Mouse (Mus musculus): ENCODE measurements around the gene Slx1b. TPM values are rescaled to one million over a fixed set of nuclear protein-coding genes. Genes with fewer than 3 reads are reported as not detected.

The Slx1b gene
- polyA plus RNA-seq, 1 experiment from 2014 or later = 4.6 TPM

- Histone ChIP-seq H3K36me3 (ENCODE audit: control insufficient read depth, insufficient read depth, low read length) (peaks cover 22% of the 10 kb centered on the region), H3K9ac (ENCODE audit: low read length) (peak within 1 kb of the TSS; percentile 92), H3K27me3 (ENCODE audit: control insufficient read depth, insufficient read depth, low read length) (no peaks in the 10 kb centered on the region), H3K4me2 (ENCODE audit: low read length) (peak within 1 kb of the TSS; percentile 87), H3K9me3 (ENCODE audit: control insufficient read depth, low read length) (no peaks in the 10 kb centered on the region), H3K27ac (replicated peaks in 1 of 2; ENCODE audit: control insufficient read depth in 1 of 2, insufficient read depth in 1 of 2, low read depth in 2 of 2, low read length in 2 of 2) (peak within 1 kb of the TSS; percentile 93 to 97), H3K4me3 (ENCODE audit: control insufficient read depth in 1 of 2, insufficient read depth in 1 of 2, low read depth in 1 of 2, low read length in 2 of 2) (peak within 1 kb of the TSS; percentile 77 to 84), H3K4me1 (ENCODE audit: control insufficient read depth in 2 of 2, insufficient read depth in 2 of 2, low read length in 2 of 2) (peaks cover 10 to 15% of the 10 kb centered on the region in 2 experiments)
- under 1% methylated on average over 31 of the region's 31 CpGs for WGBS
- peak; percentile 67 for ATAC-seq (ENCODE audit: insufficient number of reproducible peaks, insufficient read depth, low FRiP score, low read depth)
Measured at GRCm38 (mm10) chr7:126695210-126695611, 373 bp downstream of the Slx1b start, which contains the start of gene Bola2. Bola2 (plus strand) TSS chr7:126695401.

GRCm38 (mm10) chr7:126694441-126695051, 1.0 kb downstream of the Slx1b start:
- Histone ChIP-seq H3K4me2 (ENCODE audit: low read length) (peak overlapping the region; percentile 69), H3K27me3 (ENCODE audit: control insufficient read depth, insufficient read depth, low read length) (no peaks in the 10 kb centered on the region), H3K4me1 (ENCODE audit: control insufficient read depth in 2 of 2, insufficient read depth in 2 of 2, low read length in 2 of 2) (peaks cover 10 to 15% of the 10 kb centered on the region in 2 experiments), H3K27ac (replicated peaks in 1 of 2; ENCODE audit: control insufficient read depth in 1 of 2, insufficient read depth in 1 of 2, low read depth in 2 of 2, low read length in 2 of 2) (peak overlapping the region in 1 of 2 experiments; percentile 93; a peak in 1 of 4 replicates), H3K9me3 (ENCODE audit: control insufficient read depth, low read length) (no peaks in the 10 kb centered on the region), H3K36me3 (ENCODE audit: control insufficient read depth, insufficient read depth, low read length) (peaks cover 28% of the 10 kb centered on the region), H3K9ac (ENCODE audit: low read length) (peak overlapping the region; percentile 92), H3K4me3 (ENCODE audit: control insufficient read depth in 1 of 2, insufficient read depth in 1 of 2, low read depth in 1 of 2, low read length in 2 of 2) (peak overlapping the region; percentile 12 to 77; a peak in 3 of 4 replicates)
- ATAC-seq (ENCODE audit: insufficient number of reproducible peaks, insufficient read depth, low FRiP score, low read depth) = no peak
- WGBS = 58% methylated on average over 10 of the region's 10 CpGs

GRCm38 (mm10) chr7:126693781-126694180, 1.8 kb downstream of the Slx1b start:
- no peak overlapping the region for H3K27ac ChIP-seq (replicated peaks in 1 of 2; ENCODE audit: control insufficient read depth in 1 of 2, insufficient read depth in 1 of 2, low read depth in 2 of 2, low read length in 2 of 2)
- 83% methylated on average over 7 of the region's 7 CpGs for WGBS
- H3K4me2 ChIP-seq (ENCODE audit: low read length) = no peak overlapping the region
- ATAC-seq (ENCODE audit: insufficient number of reproducible peaks, insufficient read depth, low FRiP score, low read depth) = no peak
- no peak overlapping the region for H3K4me3 ChIP-seq (ENCODE audit: control insufficient read depth in 1 of 2, insufficient read depth in 1 of 2, low read depth in 1 of 2, low read length in 2 of 2)
- H3K9ac ChIP-seq (ENCODE audit: low read length) = no peak overlapping the region
- peaks cover 28% of the 10 kb centered on the region for H3K36me3 ChIP-seq (ENCODE audit: control insufficient read depth, insufficient read depth, low read length)
- H3K9me3 ChIP-seq (ENCODE audit: control insufficient read depth, low read length) = no peaks in the 10 kb centered on the region
- H3K27me3 ChIP-seq (ENCODE audit: control insufficient read depth, insufficient read depth, low read length) = no peaks in the 10 kb centered on the region
- H3K4me1 ChIP-seq (ENCODE audit: control insufficient read depth in 2 of 2, insufficient read depth in 2 of 2, low read length in 2 of 2) = peaks cover 8 to 15% of the 10 kb centered on the region in 2 experiments

- 38% methylated on average over 3 of the region's 3 CpGs for WGBS
- no peak for ATAC-seq (ENCODE audit: insufficient number of reproducible peaks, insufficient read depth, low FRiP score, low read depth)
- no peak overlapping the region for H3K4me3 ChIP-seq (ENCODE audit: control insufficient read depth in 1 of 2, insufficient read depth in 1 of 2, low read depth in 1 of 2, low read length in 2 of 2)
Measured at GRCm38 (mm10) chr7:126693256-126693655, 2.3 kb downstream of the Slx1b start.

GRCm38 (mm10) chr7:126692426-126692825, 3.2 kb downstream of the Slx1b start:
- H3K4me3 ChIP-seq (ENCODE audit: control insufficient read depth in 1 of 2, insufficient read depth in 1 of 2, low read depth in 1 of 2, low read length in 2 of 2) = no peak overlapping the region
- H3K9me3 ChIP-seq (ENCODE audit: control insufficient read depth, low read length) = no peaks in the 10 kb centered on the region
- H3K36me3 ChIP-seq (ENCODE audit: control insufficient read depth, insufficient read depth, low read length) = peaks cover 28% of the 10 kb centered on the region
- H3K4me1 ChIP-seq (ENCODE audit: control insufficient read depth in 2 of 2, insufficient read depth in 2 of 2, low read length in 2 of 2) = peaks cover 12 to 19% of the 10 kb centered on the region in 2 experiments
- WGBS = 92% methylated on average over 26 of the region's 26 CpGs
- H3K27ac ChIP-seq (replicated peaks in 1 of 2; ENCODE audit: control insufficient read depth in 1 of 2, insufficient read depth in 1 of 2, low read depth in 2 of 2, low read length in 2 of 2) = no peak overlapping the region
- no peak overlapping the region for H3K9ac ChIP-seq (ENCODE audit: low read length)
- no peaks in the 10 kb centered on the region for H3K27me3 ChIP-seq (ENCODE audit: control insufficient read depth, insufficient read depth, low read length)
- no peak for ATAC-seq (ENCODE audit: insufficient number of reproducible peaks, insufficient read depth, low FRiP score, low read depth)
- no peak overlapping the region for H3K4me2 ChIP-seq (ENCODE audit: low read length)

More at GRCm38 (mm10) chr7:126693256-126693655, 2.3 kb downstream of the Slx1b start:
- Histone ChIP-seq H3K27ac (replicated peaks in 1 of 2; ENCODE audit: control insufficient read depth in 1 of 2, insufficient read depth in 1 of 2, low read depth in 2 of 2, low read length in 2 of 2) (no peak overlapping the region), H3K9ac (ENCODE audit: low read length) (no peak overlapping the region), H3K9me3 (ENCODE audit: control insufficient read depth, low read length) (no peaks in the 10 kb centered on the region), H3K27me3 (ENCODE audit: control insufficient read depth, insufficient read depth, low read length) (no peaks in the 10 kb centered on the region), H3K36me3 (ENCODE audit: control insufficient read depth, insufficient read depth, low read length) (peaks cover 28% of the 10 kb centered on the region), H3K4me1 (ENCODE audit: control insufficient read depth in 2 of 2, insufficient read depth in 2 of 2, low read length in 2 of 2) (peaks cover 8 to 15% of the 10 kb centered on the region in 2 experiments), H3K4me2 (ENCODE audit: low read length) (no peak overlapping the region)

- no peak for ATAC-seq (ENCODE audit: insufficient number of reproducible peaks, insufficient read depth, low FRiP score, low read depth)
- Histone ChIP-seq H3K27me3 (ENCODE audit: control insufficient read depth, insufficient read depth, low read length) (no peaks in the 10 kb centered on the region), H3K36me3 (ENCODE audit: control insufficient read depth, insufficient read depth, low read length) (peaks cover 28% of the 10 kb centered on the region), H3K4me1 (ENCODE audit: control insufficient read depth in 2 of 2, insufficient read depth in 2 of 2, low read length in 2 of 2) (peaks cover 12 to 22% of the 10 kb centered on the region in 2 experiments), H3K4me3 (ENCODE audit: control insufficient read depth in 1 of 2, insufficient read depth in 1 of 2, low read depth in 1 of 2, low read length in 2 of 2) (no peak overlapping the region), H3K27ac (replicated peaks in 1 of 2; ENCODE audit: control insufficient read depth in 1 of 2, insufficient read depth in 1 of 2, low read depth in 2 of 2, low read length in 2 of 2) (no peak overlapping the region), H3K9ac (ENCODE audit: low read length) (no peak overlapping the region), H3K4me2 (ENCODE audit: low read length) (no peak overlapping the region), H3K9me3 (ENCODE audit: control insufficient read depth, low read length) (no peaks in the 10 kb centered on the region)
- 80% methylated on average over 5 of the region's 5 CpGs for WGBS
Measured at GRCm38 (mm10) chr7:126691676-126692075, 3.9 kb downstream of the Slx1b start.

GRCm38 (mm10) chr7:126690737-126691136, 4.8 kb downstream of the Slx1b start:
- Histone ChIP-seq H3K4me1 (ENCODE audit: control insufficient read depth in 2 of 2, insufficient read depth in 2 of 2, low read length in 2 of 2) (peaks cover 12 to 18% of the 10 kb centered on the region in 2 experiments), H3K9me3 (ENCODE audit: control insufficient read depth, low read length) (no peaks in the 10 kb centered on the region), H3K36me3 (ENCODE audit: control insufficient read depth, insufficient read depth, low read length) (peaks cover 28% of the 10 kb centered on the region), H3K27me3 (ENCODE audit: control insufficient read depth, insufficient read depth, low read length) (no peaks in the 10 kb centered on the region), H3K27ac (replicated peaks in 1 of 2; ENCODE audit: control insufficient read depth in 1 of 2, insufficient read depth in 1 of 2, low read depth in 2 of 2, low read length in 2 of 2) (no peak overlapping the region), H3K9ac (ENCODE audit: low read length) (no peak overlapping the region), H3K4me3 (ENCODE audit: control insufficient read depth in 1 of 2, insufficient read depth in 1 of 2, low read depth in 1 of 2, low read length in 2 of 2) (no peak overlapping the region), H3K4me2 (ENCODE audit: low read length) (no peak overlapping the region)
- no peak for ATAC-seq (ENCODE audit: insufficient number of reproducible peaks, insufficient read depth, low FRiP score, low read depth)
- WGBS = 87% methylated on average over 3 of the region's 3 CpGs
